Mouse (Mus musculus) testis, adult 2 months (tissue): ENCODE measurements at regions not wholly inside any gene's neighbourhood (a gene's known extent, or its start where the extent isn't known, plus 50 kb on each side); places are given as distances from the start of the nearest gene placed in this dataset.

Experiments
- H3K27ac ChIP-seq: fragments of 200-500 bp; 2 replicates; pipeline ENCODE4 v1.5.1; 2012; ENCODE audit warnings: low read depth, low read length; ENCODE audit not compliant: control insufficient read depth, insufficient read depth
- H3K27me3 ChIP-seq: fragments of 200-500 bp; 2 replicates; pipeline ENCODE4 v1.6.1; 2012; ENCODE audit warnings: mild to moderate bottlenecking, low read length, moderate library complexity; ENCODE audit not compliant: control insufficient read depth, insufficient read depth
- H3K36me3 ChIP-seq: fragments of 200-500 bp; 2 replicates; pipeline ENCODE4 v1.6.1; 2012; ENCODE audit warnings: mild to moderate bottlenecking, low read length; ENCODE audit not compliant: control insufficient read depth, insufficient read depth
- H3K4me1 ChIP-seq: fragments of 200-500 bp; 2 replicates; pipeline ENCODE4 v1.6.1; 2012; ENCODE audit warnings: low read length; ENCODE audit not compliant: control insufficient read depth, insufficient read depth
- H3K4me3 ChIP-seq: fragments of 200-500 bp; 2 replicates; pipeline ENCODE4 v1.5.1; 2012; ENCODE audit warnings: low read depth, mild to moderate bottlenecking, low read length, moderate library complexity, mixed read lengths; ENCODE audit not compliant: control insufficient read depth
- CTCF ChIP-seq: fragments of 200-500 bp; IDR thresholded peaks from 2 replicates; pipeline ENCODE4 v1.5.1; 2012; ENCODE audit warnings: low read depth, mild to moderate bottlenecking, inconsistent platforms, low read length, moderate library complexity; ENCODE audit not compliant: control insufficient read depth, insufficient read depth, insufficient replicate concordance
- POLR2A ChIP-seq: fragments of 200-500 bp; IDR thresholded peaks from 2 replicates; pipeline ENCODE4 v1.6.1; 2012; ENCODE audit warnings: low read depth, mild to moderate bottlenecking, inconsistent platforms, low read length, moderate library complexity; ENCODE audit not compliant: control insufficient read depth

DNA sequence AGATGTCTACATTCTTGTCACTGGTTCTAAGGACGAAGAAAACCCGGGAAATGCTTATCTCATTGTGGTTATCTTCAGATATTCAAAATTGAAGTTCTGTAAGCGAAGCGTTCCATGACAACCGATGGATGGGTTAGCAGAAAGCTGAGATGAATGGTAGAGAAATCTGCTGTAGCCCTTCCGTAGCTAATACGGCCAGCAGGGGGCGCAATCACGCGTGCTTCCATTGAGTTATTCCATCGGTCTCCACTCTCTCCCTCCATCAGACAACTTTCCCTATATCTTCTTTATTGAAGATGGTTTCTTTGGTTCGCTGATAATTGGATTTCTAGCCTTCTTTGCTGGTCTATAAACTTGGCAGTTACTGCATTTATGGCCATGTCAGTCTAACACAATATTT lies 549.5 kb downstream of the Cbln4 start:
- Histone ChIP-seq H3K4me1 (peaks cover 5% of the 10 kb centered on the region), H3K27ac (no peak overlapping the region), H3K27me3 (no peaks in the 10 kb centered on the region), H3K36me3 (no peaks in the 10 kb centered on the region), H3K4me3 (no peak overlapping the region)
- TF ChIP-seq CTCF (peak; percentile 89; the same call in 1 of the 2 replicates), POLR2A (no peak)

DNA sequence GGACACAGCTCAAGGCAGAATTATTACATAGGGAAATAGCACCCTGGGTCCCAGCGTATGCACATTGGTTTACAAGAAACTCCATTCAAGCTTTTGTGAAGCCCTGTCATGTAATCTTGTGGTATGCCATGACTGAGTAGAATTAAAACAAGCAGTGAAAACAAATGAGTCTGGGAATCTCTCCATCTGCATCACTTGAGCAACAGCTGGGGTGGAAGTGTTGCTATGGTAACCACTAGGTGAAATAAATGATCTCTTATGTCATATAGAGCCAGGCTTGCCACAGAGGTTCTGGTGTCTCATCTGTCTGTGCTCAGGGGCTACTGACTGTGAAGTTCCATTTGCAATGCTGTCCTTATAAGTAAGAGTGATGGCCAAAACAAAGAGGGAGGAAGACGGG lies 556.0 kb downstream of the Cbln4 start:
- Histone ChIP-seq H3K27ac (no peak overlapping the region), H3K4me3 (no peak overlapping the region), H3K27me3 (no peaks in the 10 kb centered on the region), H3K4me1 (no peaks in the 10 kb centered on the region), H3K36me3 (no peaks in the 10 kb centered on the region)
- TF ChIP-seq CTCF (no peak), POLR2A (no peak)

DNA sequence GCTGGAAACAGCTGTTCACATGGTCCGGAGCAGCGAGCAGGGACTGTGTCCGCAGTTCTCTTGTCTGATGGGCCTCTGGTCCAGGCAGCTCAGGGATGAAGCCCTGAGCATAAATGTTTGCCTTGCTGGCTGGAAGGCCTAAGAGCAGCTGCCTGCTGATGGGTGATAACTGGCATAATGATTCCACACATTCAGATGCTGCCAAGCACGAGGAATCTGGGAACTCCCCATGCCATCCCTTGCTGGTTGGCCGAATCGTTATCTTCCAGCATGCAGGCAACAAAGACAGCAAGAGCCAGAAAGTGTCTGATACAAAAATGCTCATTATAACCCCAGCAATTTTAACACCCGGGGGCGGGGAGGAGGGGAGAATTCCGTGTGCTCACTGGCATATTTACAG lies 590.0 kb downstream of the Cbln4 start:
- H3K27ac ChIP-seq, result no peak overlapping the region
- no peak for TF ChIP-seq POLR2A
- no peak for TF ChIP-seq CTCF
- no peak overlapping the region for H3K4me3 ChIP-seq
- no peaks in the 10 kb centered on the region for H3K36me3 ChIP-seq
- no peaks in the 10 kb centered on the region for H3K27me3 ChIP-seq
- no peaks in the 10 kb centered on the region for H3K4me1 ChIP-seq

DNA sequence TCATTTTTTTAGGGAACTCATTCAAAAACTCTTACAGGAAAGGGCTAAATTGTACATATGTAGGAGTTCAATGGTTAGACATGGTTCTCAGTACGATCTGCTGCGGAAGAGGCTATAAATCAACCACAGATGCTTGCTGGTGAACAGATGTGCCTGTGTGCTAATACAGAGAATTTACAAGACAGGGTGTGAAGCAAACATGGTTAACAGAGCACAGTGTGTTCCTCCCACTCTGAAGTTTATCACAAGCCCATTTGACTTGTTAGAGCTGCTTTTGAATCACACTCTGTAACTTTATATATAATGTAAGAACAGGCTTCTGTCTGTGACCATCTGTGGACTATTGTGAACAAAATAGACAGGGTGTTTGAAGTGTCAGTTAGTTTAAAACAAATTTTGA lies 637.2 kb downstream of the Cbln4 start:
- no peak overlapping the region for H3K4me3 ChIP-seq
- no peaks in the 10 kb centered on the region for H3K4me1 ChIP-seq
- H3K36me3 ChIP-seq, result no peaks in the 10 kb centered on the region
- H3K27me3 ChIP-seq, result no peaks in the 10 kb centered on the region
- TF ChIP-seq POLR2A, result no peak
- no peak for TF ChIP-seq CTCF
- H3K27ac ChIP-seq, result no peak overlapping the region

DNA sequence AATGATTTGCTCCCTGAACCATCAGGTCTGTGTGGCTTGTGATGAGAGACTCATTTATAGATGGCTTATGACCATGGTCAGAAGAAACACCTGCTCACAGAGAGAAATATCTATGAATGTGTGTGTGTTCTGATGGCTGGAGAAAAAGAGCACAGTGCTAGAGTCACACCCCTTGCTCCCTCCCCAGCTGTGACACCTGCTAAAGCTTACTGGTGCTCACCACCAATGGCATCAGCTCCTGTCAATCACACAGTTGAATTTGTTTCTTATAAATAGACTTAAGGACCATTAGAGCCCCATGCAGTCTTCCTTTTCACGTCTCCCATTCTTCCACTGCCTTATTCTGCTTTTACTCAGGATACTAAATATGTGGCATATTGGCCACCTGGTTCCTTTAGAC lies 654.3 kb downstream of the Cbln4 start:
- H3K4me1 ChIP-seq, result no peaks in the 10 kb centered on the region
- no peaks in the 10 kb centered on the region for H3K36me3 ChIP-seq
- no peak overlapping the region for H3K4me3 ChIP-seq
- no peaks in the 10 kb centered on the region for H3K27me3 ChIP-seq
- no peak overlapping the region for H3K27ac ChIP-seq
- TF ChIP-seq CTCF (no peak), POLR2A (no peak)

DNA sequence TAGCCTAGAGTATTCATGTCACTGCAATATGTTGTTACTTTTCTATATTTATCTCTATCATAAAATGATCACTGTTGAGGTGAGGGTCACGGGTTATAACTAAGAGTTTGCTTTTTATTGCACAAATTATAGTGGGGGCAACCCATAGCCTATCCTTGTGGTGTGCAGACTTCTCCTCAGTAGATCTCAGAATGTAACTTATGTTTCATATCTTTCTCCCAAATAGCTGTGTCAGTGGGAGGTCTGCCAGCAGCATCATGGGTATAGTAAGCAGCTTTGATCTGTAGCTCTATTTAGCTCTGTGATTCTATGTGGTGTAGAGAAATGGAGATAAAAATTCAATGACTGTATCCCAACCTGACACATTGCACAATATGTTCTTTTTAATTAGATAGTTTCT lies 641.9 kb downstream of the Dok5 start:
- TF ChIP-seq CTCF, result no peak
- no peak for TF ChIP-seq POLR2A
- Histone ChIP-seq H3K4me3 (no peak overlapping the region), H3K36me3 (no peaks in the 10 kb centered on the region), H3K27ac (no peak overlapping the region), H3K4me1 (no peaks in the 10 kb centered on the region), H3K27me3 (no peaks in the 10 kb centered on the region)

DNA sequence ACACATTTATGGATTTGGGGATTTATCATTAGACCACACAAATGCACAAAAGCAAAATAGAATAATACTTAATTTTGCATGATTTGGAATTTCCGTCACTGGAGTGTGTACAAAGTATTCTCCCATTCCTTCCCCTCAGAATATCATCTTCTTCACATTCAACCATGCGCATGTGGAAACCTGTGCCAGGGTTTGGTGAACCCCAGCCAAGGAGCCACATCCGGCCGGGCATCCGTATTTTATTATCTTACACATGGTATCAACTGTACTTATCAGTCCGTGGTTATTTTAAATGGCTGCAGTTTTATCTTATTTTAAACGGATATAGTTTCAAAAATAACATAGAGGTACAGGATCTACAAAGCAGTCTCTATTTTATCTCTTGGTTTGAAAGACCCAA lies 641.4 kb downstream of the Dok5 start:
- TF ChIP-seq POLR2A (no peak), CTCF (no peak)
- no peaks in the 10 kb centered on the region for H3K36me3 ChIP-seq
- H3K4me3 ChIP-seq, result no peak overlapping the region
- H3K4me1 ChIP-seq, result no peaks in the 10 kb centered on the region
- H3K27me3 ChIP-seq, result no peaks in the 10 kb centered on the region
- H3K27ac ChIP-seq, result no peak overlapping the region

DNA sequence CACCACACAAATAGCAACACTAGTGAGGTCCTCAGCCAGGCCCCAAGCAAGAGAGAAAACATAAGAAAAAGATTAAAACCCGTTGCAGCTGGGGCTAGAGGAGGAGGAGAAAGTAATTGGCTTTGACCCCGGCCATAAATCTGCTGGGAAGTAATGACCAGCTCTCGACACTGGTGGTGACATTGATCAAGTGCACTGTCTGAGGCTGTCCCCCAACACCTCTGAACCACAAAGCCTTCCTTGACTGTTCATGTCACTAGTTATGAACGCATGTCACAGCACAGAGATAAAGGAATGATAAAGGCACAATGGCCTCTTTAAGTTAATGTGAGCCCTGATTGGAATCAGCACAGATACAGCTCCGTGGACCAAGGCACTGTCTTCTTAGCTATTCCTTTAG lies 640.1 kb downstream of the Dok5 start:
- H3K36me3 ChIP-seq, result no peaks in the 10 kb centered on the region
- no peak for TF ChIP-seq POLR2A
- no peak overlapping the region for H3K27ac ChIP-seq
- H3K4me3 ChIP-seq, result no peak overlapping the region
- no peaks in the 10 kb centered on the region for H3K4me1 ChIP-seq
- no peaks in the 10 kb centered on the region for H3K27me3 ChIP-seq
